Mouse (Mus musculus) embryo, embryonic 10.5 days (tissue): ENCODE data around the gene Slc26a1.
"Not testable (repeated sequence)": the region's sequence is repeated elsewhere in the genome, so short reads cannot be mapped to it uniquely, and the experiment has no call there.

Source experiments
- DNase-seq: peaks from one replicate; pipeline ENCODE4 v3.0.0-alpha.2; 2015; ENCODE audit warnings: low spot score

The Slc26a1 gene

DNA sequence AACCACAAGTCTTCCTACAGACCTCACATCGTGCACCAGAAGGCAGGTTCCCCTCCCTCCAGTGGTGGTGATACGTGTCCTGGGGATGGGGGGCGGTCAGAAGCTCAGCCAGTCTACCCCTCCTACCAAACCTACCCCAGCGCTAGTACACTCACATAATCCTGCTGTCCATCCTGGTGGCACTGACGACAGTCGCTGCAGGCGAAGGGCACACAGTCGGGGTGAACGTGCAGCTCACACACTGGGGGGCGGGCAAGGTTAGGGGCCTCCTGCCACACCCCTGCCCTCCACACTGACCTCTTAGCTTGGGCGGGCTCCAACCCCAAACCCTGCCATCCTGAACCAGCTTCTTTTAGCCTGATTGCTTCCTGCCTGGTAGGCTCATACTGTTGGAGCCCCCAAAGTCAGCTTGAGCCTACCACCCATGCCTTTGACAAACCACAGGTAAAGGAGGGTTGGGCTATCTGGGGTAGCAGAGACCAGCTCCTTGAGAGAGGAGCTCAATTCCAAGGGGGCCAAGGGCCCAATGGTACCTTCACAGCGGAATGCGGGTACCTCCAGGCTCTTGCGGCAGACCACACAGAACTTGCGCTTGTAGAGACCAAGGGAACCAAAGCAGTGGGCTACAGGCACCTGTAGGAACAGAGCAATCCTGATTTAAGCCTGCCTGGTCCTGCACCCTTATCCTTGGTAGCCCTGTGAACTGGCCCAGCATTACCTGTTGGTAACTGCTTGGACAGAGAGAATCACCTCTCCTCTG, 19.3 kb downstream of the Slc26a1 start:
- no peak for DNase-seq

DNA sequence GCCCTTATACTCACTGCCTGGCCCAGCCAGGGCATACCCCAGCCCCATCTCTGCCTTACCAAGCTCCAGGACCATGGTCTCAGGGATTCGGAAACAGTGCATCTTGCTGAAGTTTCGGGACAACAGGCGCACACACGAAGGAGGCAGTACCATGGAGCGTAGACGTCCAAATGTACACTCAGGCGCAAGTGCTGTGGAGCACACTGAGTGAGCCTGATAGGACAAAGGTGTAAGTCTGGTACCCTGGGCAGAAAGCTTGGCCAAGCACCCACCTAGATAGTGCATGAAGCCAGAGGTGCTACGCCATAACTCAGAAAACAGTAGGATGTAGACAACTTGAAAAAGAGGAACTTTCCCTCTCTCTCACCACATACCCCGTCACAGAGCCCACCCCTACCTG, 20.0 kb downstream of the Slc26a1 start:
- DNase-seq = no peak

- DNase-seq = no peak
These were observed 20.9 kb downstream of the Slc26a1 start for GRCm38 (mm10) chr5:108654444-108654990.

GRCm38 (mm10) chr5:108653341-108653740, 22.0 kb downstream of the Slc26a1 start:
- no peak for DNase-seq

- DNase-seq = peak; percentile 78
These were observed 23.5 kb downstream of the Slc26a1 start for GRCm38 (mm10) chr5:108651823-108652222.

- no peak for DNase-seq
These were observed 24.1 kb downstream of the Slc26a1 start for GRCm38 (mm10) chr5:108651136-108651720.

GRCm38 (mm10) chr5:108650341-108650740, 25.0 kb downstream of the Slc26a1 start:
- DNase-seq = no peak

- DNase-seq = no peak
These were observed 26.3 kb downstream of the Slc26a1 start for GRCm38 (mm10) chr5:108648937-108649576.

- DNase-seq = no peak
These were observed 27.4 kb downstream of the Slc26a1 start for GRCm38 (mm10) chr5:108647820-108648465.

DNA sequence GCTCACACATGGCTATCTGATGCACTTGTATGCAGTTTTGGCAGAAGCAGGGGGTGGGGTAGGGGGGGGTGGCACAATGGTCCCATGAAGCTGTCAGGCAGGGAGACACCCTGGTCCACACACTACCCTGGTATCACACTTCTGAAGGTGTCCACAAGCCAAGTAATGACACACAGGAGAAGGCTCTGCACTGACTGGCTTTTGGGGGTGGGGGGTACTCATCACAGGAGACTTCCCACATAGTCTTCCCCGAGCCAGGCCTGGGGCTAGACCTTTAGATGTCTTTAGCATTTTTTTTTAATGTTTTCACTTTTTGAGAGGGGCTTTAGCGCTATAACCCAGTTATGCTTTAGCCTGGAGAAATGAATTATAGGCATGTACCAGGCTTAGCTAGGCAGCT, 28.1 kb downstream of the Slc26a1 start:
- no peak for DNase-seq

- DNase-seq = no peak
These were observed 29.1 kb downstream of the Slc26a1 start for GRCm38 (mm10) chr5:108646343-108646660.

DNA sequence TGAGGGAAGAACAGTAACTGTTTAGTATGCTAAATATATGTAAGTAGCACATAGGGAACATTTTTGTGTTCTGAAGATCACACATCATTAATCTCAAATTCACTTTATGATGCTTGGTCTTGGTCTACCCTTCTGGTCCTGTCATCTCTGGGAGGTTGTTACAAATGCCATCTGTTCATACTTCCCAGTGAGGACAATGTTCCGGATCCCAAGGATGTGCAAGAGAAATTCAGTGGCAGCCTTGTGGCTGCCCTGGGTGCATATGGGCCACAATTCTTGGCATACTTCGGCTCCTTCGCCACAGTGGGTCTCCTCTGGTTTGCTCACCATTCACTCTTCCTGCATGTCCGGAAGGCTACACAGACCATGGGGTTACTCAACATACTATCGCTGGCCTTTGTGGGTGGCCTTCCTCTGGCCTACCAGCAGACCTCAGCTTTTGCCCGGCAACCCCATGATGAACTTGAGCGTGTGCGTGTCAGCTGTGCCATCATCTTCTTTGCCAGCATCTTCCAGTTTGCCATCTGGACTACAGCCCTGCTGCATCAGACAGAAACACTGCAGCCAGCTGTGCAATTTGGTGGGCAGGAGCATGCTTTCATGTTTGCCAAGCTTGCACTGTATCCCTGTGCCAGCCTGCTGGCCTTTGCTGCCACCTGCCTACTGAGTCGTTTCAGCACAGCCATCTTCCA, 29.6 kb downstream of the Slc26a1 start:
- no peak for DNase-seq

DNA sequence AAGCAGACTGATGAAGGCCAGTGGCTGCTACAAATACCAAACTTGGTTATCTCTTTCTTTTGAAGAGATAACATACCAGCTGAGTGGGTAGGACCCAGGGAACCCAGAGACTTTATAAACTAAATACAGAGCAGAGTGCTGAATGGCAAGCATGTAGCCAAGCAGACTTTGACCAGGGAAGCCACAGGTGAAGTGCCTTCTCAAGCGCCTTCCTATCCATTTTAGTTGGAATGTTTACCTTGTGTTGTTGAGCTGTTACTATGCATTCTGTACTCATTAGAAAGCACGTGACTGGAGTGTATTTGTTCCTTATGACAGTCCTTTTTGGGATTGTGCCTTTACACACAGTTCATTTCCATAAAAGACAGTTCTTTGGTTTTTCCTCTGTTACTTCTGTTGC, 31.7 kb downstream of the Slc26a1 start:
- no peak for DNase-seq

- DNase-seq = no peak
These were observed 39.2 kb downstream of the Slc26a1 start for GRCm38 (mm10) chr5:108636172-108636571.

DNA sequence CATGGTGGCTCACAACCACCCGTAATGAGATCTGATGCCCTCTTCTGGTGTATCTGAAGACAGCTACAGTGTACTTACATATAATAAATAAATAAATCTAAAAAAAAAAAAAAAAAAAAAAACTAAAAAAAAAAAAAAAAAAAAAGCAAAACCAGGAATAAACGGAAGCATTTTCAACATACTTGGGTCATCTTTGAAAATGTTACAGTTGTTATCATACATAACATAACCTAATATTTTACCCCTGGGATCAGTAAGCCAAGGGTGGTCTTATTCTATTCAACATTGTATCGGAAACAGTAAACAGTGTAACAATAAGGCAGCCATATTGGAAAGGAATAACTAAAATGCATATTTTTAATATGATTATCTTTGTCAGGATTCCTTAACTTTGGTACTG, 41.3 kb downstream of the Slc26a1 start:
- not testable (repeated sequence) for DNase-seq

- DNase-seq = no peak
These were observed 41.7 kb downstream of the Slc26a1 start for GRCm38 (mm10) chr5:108633676-108634075.

GRCm38 (mm10) chr5:108629634-108630483, 45.5 kb downstream of the Slc26a1 start, which contains the start of the genes Gak and Tmem175:
Gak (minus strand) TSS chr5:108629755.
Tmem175 (plus strand) TSS chr5:108629770.
- peak; percentile 95 for DNase-seq

GRCm38 (mm10) chr5:108628891-108629633, 46.3 kb downstream of the Slc26a1 start:
- no peak for DNase-seq

DNA sequence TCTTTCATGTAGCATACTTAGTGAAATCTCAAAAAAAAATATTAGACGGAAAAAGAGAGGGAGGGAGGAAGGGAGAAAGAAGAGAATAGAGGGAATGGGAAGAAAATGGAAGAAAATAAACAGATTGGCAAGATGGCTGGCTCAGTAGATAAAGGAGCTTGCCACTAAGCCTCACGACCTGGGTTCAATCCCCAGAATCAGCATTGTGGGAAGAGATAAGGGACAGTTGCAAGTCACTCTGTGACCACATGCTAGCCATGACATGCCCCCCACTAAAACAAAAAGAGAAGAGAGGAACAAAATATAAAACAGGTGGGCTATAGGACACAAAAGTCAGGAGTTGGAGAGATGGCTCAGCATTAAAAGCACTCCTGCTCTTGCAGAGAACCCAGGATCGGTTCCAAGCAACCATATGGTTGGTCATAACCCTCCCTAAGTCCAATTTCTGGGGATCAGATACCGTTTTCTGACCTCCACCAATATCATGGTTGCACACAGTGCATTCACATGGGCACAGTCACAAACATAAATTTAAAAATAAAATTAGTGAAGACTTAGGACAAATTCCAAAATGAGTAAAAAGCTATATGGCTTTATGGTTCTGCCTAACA, 49.2 kb downstream of the Slc26a1 start:
- no peak for DNase-seq

DNA sequence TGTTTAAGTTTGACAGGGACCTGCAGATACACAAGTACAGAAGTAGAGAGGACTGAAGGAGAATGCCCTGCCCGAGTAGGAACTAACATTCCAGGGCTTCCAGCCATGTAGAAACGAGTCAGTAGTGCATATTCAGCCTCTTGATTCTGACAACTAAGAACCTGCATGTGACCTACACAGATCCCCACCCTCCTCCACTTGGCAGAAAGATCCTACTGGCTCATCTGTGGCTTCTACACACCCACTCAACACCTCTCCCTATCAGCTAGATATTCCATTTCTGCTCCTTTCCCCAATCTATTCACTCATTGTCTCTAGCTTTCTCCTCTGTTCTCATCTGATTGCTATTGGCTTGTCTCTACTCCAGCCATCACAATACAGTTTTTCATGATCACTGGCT, 53.5 kb downstream of the Slc26a1 start:
- no peak for DNase-seq
